Mouse (Mus musculus) cerebellum, adult 2 months (tissue): ENCODE measurements around the gene Itpr1.

ENCODE experiments used
- CTCF ChIP-seq: fragments of 200-500 bp; IDR thresholded peaks from 2 replicates; pipeline ENCODE4 v1.5.1; 2011; ENCODE audit warnings: low read depth, mild to moderate bottlenecking, control low read depth, low read length, moderate library complexity, borderline replicate concordance; ENCODE audit not compliant: insufficient read depth
- POLR2A ChIP-seq: fragments of 200-500 bp; IDR thresholded peaks from 2 replicates; pipeline ENCODE4 v1.6.1; 2011; ENCODE audit warnings: low read length, control low read depth, borderline replicate concordance; ENCODE audit not compliant: insufficient read depth

- TF ChIP-seq POLR2A (no peak), CTCF (no peak)
These were observed 235.3 kb downstream of the Itpr1 start for GRCm38 (mm10) chr6:108448016-108448735.
